Mouse (Mus musculus) NIH3T3 (cell line): ENCODE measurements around the gene Pgrmc1.

Experiments used
- DNase-seq: peaks from one replicate; pipeline ENCODE4 v3.0.0-alpha.2; 2012; ENCODE audit warnings: low read depth

The Pgrmc1 gene

DNA sequence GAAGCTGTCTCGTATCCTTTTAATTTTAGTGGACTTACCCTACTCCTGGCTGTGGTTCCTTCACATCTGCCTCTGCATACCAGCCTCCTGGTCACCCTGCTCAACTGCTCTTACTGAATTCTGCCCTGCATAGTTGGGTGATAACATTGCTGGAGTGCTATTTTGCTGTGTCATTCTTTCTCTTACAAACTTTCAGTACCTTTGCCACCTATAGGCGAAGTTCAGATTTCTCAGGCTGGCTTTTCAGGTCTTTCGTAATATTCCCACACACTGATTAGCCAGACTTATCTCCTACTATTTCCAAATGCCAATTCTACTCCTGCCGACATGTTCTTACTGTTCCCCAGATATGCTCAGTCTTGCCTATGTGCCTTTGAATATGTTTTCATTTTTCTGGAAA, 6.0 kb downstream of the Pgrmc1 start:
- DNase-seq: no peak

DNA sequence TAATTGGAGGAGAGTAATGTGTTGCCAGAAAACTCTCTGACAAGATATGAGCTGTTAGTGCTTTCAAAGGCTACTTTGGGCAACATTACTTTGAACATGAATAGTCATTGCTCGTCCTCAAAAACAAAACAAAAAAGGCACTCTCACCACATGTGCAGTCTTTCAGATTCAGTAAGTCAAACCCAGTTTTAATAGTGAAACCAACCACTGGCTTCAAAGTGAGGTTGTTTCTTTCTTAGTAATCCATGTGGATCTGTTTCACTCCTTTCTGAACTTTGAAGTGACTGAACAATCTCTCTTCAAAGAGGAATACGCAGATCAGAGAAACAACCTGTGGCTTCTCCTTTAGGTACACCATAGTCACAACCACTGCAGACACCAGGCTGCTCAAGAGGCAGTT, 11.1 kb downstream of the Pgrmc1 start:
- no peak for DNase-seq

DNA sequence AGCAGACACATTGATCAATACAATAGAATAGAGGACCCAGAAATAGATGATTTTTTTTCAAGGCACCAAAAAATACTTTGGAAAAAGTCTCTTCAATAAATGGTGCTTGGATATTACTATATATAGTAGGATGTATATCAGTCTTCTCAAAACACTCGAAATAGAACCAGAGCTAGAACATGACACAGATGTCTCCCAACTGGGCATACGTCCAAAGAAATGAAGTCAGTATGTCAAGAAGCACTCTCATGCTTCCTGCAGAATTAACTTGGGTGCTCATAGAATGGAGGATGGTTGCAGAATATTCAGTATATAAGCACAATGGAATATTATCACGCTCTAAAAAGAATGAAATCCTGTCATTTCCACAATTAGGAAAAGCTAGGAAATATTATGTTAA, 30.1 kb downstream of the Pgrmc1 start:
- DNase-seq: no peak

DNA sequence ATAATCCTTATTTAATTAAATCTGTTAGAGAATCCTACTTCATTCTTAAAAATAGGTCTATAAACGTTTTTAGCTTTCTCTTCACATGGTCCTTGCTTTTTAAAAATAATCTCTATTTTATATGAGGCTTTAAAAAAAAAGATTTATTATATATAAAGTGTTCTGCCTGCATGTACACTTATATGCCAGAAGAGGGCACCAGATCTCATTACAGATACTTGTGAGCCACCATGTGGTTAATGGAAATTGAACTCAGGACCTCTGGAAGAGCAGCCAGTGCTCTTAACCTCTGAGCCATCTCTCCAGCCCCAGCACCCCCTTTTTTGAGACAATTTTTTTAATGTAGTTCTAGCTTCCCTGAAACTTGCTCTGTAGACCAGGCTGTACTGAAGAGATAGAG, 32.8 kb downstream of the Pgrmc1 start:
- DNase-seq: peak; percentile 9

DNA sequence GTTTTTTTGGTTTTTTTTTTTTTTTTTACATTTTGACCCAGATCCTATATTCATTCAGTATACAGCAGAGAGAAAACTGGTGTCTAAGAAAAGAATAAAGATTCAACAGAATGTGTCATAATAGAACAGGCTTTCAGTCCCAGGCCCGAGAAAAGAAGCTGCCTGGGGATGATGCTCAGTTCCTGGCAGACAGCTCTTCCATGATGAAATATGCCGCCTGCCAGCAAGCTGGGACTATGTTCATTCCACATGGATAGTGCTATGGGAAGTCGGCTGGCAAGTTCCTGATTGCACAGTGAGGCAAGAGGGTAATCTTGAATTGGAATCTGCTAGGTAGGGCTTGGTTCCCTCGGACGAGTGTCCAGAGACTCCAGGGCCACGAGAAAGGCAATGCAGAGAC, 42.0 kb downstream of the Pgrmc1 start:
- DNase-seq: peak; percentile 7

DNA sequence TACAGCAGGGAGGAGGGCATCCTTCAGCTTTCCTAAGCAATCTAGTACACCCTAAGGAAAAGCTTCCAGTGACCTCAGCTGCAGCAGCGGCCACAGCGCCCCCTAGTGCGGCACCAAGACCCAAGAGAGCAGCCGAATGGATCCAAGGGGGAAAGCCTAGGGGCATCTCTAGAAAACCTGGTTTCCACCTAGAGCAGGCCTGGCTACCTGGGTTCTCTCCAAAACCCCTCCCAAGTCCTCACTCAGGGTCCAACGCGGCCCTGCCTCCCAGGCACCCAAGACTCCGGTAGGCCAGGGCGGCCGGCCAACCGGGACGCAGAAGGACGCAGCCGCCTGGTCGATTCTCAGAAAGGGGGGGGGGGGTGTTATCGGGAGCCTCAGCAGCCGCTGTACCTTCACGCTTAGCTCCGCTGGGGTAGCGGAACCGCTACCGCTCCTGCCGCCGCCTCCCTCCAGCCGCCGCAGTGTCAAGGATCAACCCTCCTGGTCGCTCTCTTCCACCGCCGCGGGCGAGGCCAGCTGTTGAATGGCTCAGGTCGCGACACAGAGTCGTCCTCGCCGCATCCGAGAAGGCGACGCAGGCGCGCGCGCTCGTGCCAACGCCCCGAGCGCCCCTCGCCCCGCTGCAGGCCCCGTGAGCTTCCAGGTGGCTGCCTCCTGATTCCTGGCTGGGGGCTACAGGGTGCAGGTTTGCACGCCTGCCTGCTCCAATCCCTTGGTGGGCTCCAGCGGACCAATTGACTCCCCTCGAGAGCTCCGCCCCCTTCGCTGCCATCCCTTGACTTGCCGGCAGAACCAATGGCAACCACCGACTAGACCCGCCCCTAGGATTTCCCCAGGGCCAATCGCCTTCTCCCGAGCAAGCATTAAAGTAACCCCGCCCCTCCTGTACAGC, 46.9 kb downstream of the Pgrmc1 start, which contains the start of gene Akap17b:
Gene Akap17b, minus strand, starts transcription at position 739 of the 895 bp plus-strand sequence.
- DNase-seq: peak; percentile 89
